Mouse (Mus musculus): ENCODE measurements around the gene Katnbl1.

GRCm38 (mm10) chr2:112369941-112370340, 9.1 kb upstream of the Katnbl1 start:
- no peak for TF ChIP-seq EP300 (IDR thresholded peaks at IDR 0.05; ENCODE audit: low read depth)
- no peak for TF ChIP-seq CTCF (IDR thresholded peaks at IDR 0.05; ENCODE audit: low read depth)

Data from heart, postnatal 0 days (tissue).